Mouse (Mus musculus): ENCODE data around the gene Otud7b. TPM values are rescaled to one million over a fixed set of nuclear protein-coding genes. Genes with fewer than 3 reads are reported as not detected.

Otud7b gene
- 20.5 and 21.8 TPM in 2 replicates for polyA plus RNA-seq (2015; fragmentation: Nextera tagmentation; extraction: Ambion mirVana)

GRCm38 (mm10) chr3:96104261-96105065 lies at the start of gene Otud7b:
Gene Otud7b, plus strand, starts transcription at chr3:96104527.

GRCm38 (mm10) chr3:96058231-96058896 lies 46.0 kb upstream of the Otud7b start, which contains the start of gene Vps45:
Gene Vps45, minus strand, starts transcription at chr3:96058466.

GRCm38 (mm10) chr3:96161869-96162840 lies 57.8 kb downstream of the Otud7b start, which contains the start of gene Mtmr11:
Gene Mtmr11, plus strand, starts transcription at chr3:96162004.

GRCm38 (mm10) chr3:96172197-96173178 lies 68.2 kb downstream of the Otud7b start, which contains the start of gene Sf3b4:
Gene Sf3b4, plus strand, starts transcription at chr3:96172332.

GRCm38 (mm10) chr3:96180727-96181477 lies 76.6 kb downstream of the Otud7b start, which contains the start of gene Sv2a:
Gene Sv2a, plus strand, starts transcription at chr3:96181151.

Other genes starting within 250 kb of the Otud7b start
- gene Prpf3, start 248.6 kb upstream of the Otud7b start, polyA plus RNA-seq (2015; fragmentation: Nextera tagmentation; extraction: Ambion mirVana) = 11.5 and 12.3 TPM in 2 replicates
- gene Mrps21, start 233.0 kb upstream of the Otud7b start, polyA plus RNA-seq (2015; fragmentation: Nextera tagmentation; extraction: Ambion mirVana) = 362 and 384 TPM in 2 replicates
- gene Ciart, start 222.3 kb upstream of the Otud7b start, polyA plus RNA-seq (2015; fragmentation: Nextera tagmentation; extraction: Ambion mirVana) = 0.56 and 1.0 TPM in 2 replicates
- gene BC028528, start 212.5 kb upstream of the Otud7b start, polyA plus RNA-seq (2015; fragmentation: Nextera tagmentation; extraction: Ambion mirVana) = 21.8 and 23.9 TPM in 2 replicates
- 22.3 and 33.7 TPM in 2 replicates for gene Aph1a, start 210.6 kb upstream of the Otud7b start, polyA plus RNA-seq (2015; fragmentation: Nextera tagmentation; extraction: Ambion mirVana)
- gene Car14, start 199.8 kb upstream of the Otud7b start, polyA plus RNA-seq (2015; fragmentation: Nextera tagmentation; extraction: Ambion mirVana) = 19.2 and 21.7 TPM in 2 replicates
- 83.9 and 101 TPM in 2 replicates for gene Anp32e, start 175.3 kb upstream of the Otud7b start, polyA plus RNA-seq (2015; fragmentation: Nextera tagmentation; extraction: Ambion mirVana)
- 77.5 and 80.0 TPM in 2 replicates for gene Plekho1, start 108.5 kb upstream of the Otud7b start, polyA plus RNA-seq (2015; fragmentation: Nextera tagmentation; extraction: Ambion mirVana)
- 26.6 and 29.7 TPM in 2 replicates for gene Vps45, start 46.1 kb upstream of the Otud7b start, polyA plus RNA-seq (2015; fragmentation: Nextera tagmentation; extraction: Ambion mirVana)
- gene Mtmr11, start 57.5 kb downstream of the Otud7b start, polyA plus RNA-seq (2015; fragmentation: Nextera tagmentation; extraction: Ambion mirVana) = 8.6 and 10.7 TPM in 2 replicates
- gene Sf3b4, start 67.8 kb downstream of the Otud7b start, polyA plus RNA-seq (2015; fragmentation: Nextera tagmentation; extraction: Ambion mirVana) = 39.7 and 47.5 TPM in 2 replicates
- 0.71 and 0.97 TPM in 2 replicates for gene Sv2a, start 76.6 kb downstream of the Otud7b start, polyA plus RNA-seq (2015; fragmentation: Nextera tagmentation; extraction: Ambion mirVana)
- gene Bola1, start 115.2 kb downstream of the Otud7b start, polyA plus RNA-seq (2015; fragmentation: Nextera tagmentation; extraction: Ambion mirVana) = 47.6 and 49.2 TPM in 2 replicates
- gene Hist2h2ab, start 115.3 kb downstream of the Otud7b start, polyA plus RNA-seq (2015; fragmentation: Nextera tagmentation; extraction: Ambion mirVana) = 0.63 TPM in 1 of 2 replicates, not detected in the other
- gene Hist2h2ac, start 116.4 kb downstream of the Otud7b start, polyA plus RNA-seq (2015; fragmentation: Nextera tagmentation; extraction: Ambion mirVana) = 2.5 and 2.6 TPM in 2 replicates
- gene Hist2h2be, start 116.6 kb downstream of the Otud7b start, polyA plus RNA-seq (2015; fragmentation: Nextera tagmentation; extraction: Ambion mirVana) = 1.4 and 1.6 TPM in 2 replicates
- gene Hist2h3c2, start 134.6 kb downstream of the Otud7b start, polyA plus RNA-seq (2015; fragmentation: Nextera tagmentation; extraction: Ambion mirVana) = 4.7 and 4.9 TPM in 2 replicates
- gene Hist2h2aa2, start 135.7 kb downstream of the Otud7b start, polyA plus RNA-seq (2015; fragmentation: Nextera tagmentation; extraction: Ambion mirVana) = 149 and 171 TPM in 2 replicates
- gene Hist2h2aa1, start 141.0 kb downstream of the Otud7b start, polyA plus RNA-seq (2015; fragmentation: Nextera tagmentation; extraction: Ambion mirVana) = 42.9 and 46.5 TPM in 2 replicates
- 0.76 TPM in 1 of 2 replicates, not detected in the other for gene Hist2h3c1, start 142.2 kb downstream of the Otud7b start, polyA plus RNA-seq (2015; fragmentation: Nextera tagmentation; extraction: Ambion mirVana)
- 2.2 and 6.7 TPM in 2 replicates for gene Hist2h4, start 158.8 kb downstream of the Otud7b start, polyA plus RNA-seq (2015; fragmentation: Nextera tagmentation; extraction: Ambion mirVana)
- gene Hist2h3b, start 164.1 kb downstream of the Otud7b start, polyA plus RNA-seq (2015; fragmentation: Nextera tagmentation; extraction: Ambion mirVana) = 10.9 and 17.3 TPM in 2 replicates
- 3.3 and 4.0 TPM in 2 replicates for gene Hist2h2bb, start 165.2 kb downstream of the Otud7b start, polyA plus RNA-seq (2015; fragmentation: Nextera tagmentation; extraction: Ambion mirVana)
- gene Fcgr1, start 189.4 kb downstream of the Otud7b start, polyA plus RNA-seq (2015; fragmentation: Nextera tagmentation; extraction: Ambion mirVana) = 3.3 and 4.7 TPM in 2 replicates